Mouse (Mus musculus) common myeloid progenitor, adult 5-6 weeks (primary cell): Measurements from ENCODE around the gene Ddx41. TPM values are rescaled to one million over a fixed set of nuclear protein-coding genes. Genes with fewer than 3 reads are reported as not detected.

Source experiments
- ATAC-seq: replicated peaks from 2 replicates; pipeline ENCODE4 v1.8.0; 2016; ENCODE audit warnings: low read depth, mild to moderate bottlenecking, moderate TSS enrichment, inconsistent platforms; ENCODE audit not compliant: poor library complexity, severe bottlenecking
- total RNA-seq: library from RNA; stranded (forward); fragments of 200-1000, 187-1606 nt; gene quantifications from 2 replicates; pipeline ENCODE4 v1.2.3, GENCODE M21; 2017

Gene Ddx41
- total RNA-seq, 1 experiment from 2014 or later: 62.8 TPM

- ATAC-seq: no peak
Observed at GRCm38 (mm10) chr13:55483071-55483470, 53.4 kb downstream of the Ddx41 start.

GRCm38 (mm10) chr13:55482542-55482941 is 53.9 kb downstream of the Ddx41 start:
- ATAC-seq: no peak

Other genes with a start within 250 kb of the Ddx41 start
- 83.2 and 93.3 TPM in 2 replicates for gene Prelid1, start 216.2 kb downstream of the Ddx41 start, total RNA-seq
- gene Rab24, start 214.7 kb downstream of the Ddx41 start, total RNA-seq: 22.3 and 31.5 TPM in 2 replicates
- gene Mxd3, start 206.8 kb downstream of the Ddx41 start, total RNA-seq: 6.2 and 9.0 TPM in 2 replicates
- gene Lman2, start 173.9 kb downstream of the Ddx41 start, total RNA-seq: 83.6 and 85.1 TPM in 2 replicates
- gene Rgs14, start 166.9 kb downstream of the Ddx41 start, total RNA-seq: 4.2 and 8.7 TPM in 2 replicates
- gene Slc34a1, start 138.5 kb downstream of the Ddx41 start, total RNA-seq: not detected in 2 replicates
- gene Pfn3, start 121.4 kb downstream of the Ddx41 start, total RNA-seq: not detected in 2 replicates
- gene F12, start 109.9 kb downstream of the Ddx41 start, total RNA-seq: not detected in 2 replicates
- 68.9 and 84.5 TPM in 2 replicates for gene Grk6, start 91.6 kb downstream of the Ddx41 start, total RNA-seq
- 0.27 TPM in 1 of 2 replicates, not detected in the other for gene Prr7, start 72.4 kb downstream of the Ddx41 start, total RNA-seq
- gene Dbn1, start 48.5 kb downstream of the Ddx41 start, total RNA-seq: 1.1 and 5.3 TPM in 2 replicates
- 4.6 and 12.2 TPM in 2 replicates for gene Pdlim7, start 23.0 kb downstream of the Ddx41 start, total RNA-seq
- 8.3 and 9.6 TPM in 2 replicates for gene Dok3, start 7.4 kb downstream of the Ddx41 start, total RNA-seq
- 18.4 and 28.0 TPM in 2 replicates for gene Fam193b, start 34.5 kb upstream of the Ddx41 start, total RNA-seq
- gene Tmed9, start 37.1 kb upstream of the Ddx41 start, total RNA-seq: 149 and 150 TPM in 2 replicates
- gene B4galt7, start 63.2 kb upstream of the Ddx41 start, total RNA-seq: 13.3 and 14.2 TPM in 2 replicates
- 62.9 and 63.5 TPM in 2 replicates for gene Caml, start 86.3 kb upstream of the Ddx41 start, total RNA-seq
- 120 and 155 TPM in 2 replicates for gene Ddx46, start 98.4 kb upstream of the Ddx41 start, total RNA-seq
- gene B230219D22Rik, start 156.5 kb upstream of the Ddx41 start, total RNA-seq: 46.0 and 50.2 TPM in 2 replicates
- gene Txndc15, start 178.0 kb upstream of the Ddx41 start, total RNA-seq: 29.9 and 31.4 TPM in 2 replicates
- 11.1 and 21.6 TPM in 2 replicates for gene Pcbd2, start 190.7 kb upstream of the Ddx41 start, total RNA-seq
- gene Catsper3, start 247.9 kb upstream of the Ddx41 start, total RNA-seq: 0.19 TPM in 1 of 2 replicates, not detected in the other